ENCODE assay signal across 8 mouse cellular contexts in the genomic region with DNA sequence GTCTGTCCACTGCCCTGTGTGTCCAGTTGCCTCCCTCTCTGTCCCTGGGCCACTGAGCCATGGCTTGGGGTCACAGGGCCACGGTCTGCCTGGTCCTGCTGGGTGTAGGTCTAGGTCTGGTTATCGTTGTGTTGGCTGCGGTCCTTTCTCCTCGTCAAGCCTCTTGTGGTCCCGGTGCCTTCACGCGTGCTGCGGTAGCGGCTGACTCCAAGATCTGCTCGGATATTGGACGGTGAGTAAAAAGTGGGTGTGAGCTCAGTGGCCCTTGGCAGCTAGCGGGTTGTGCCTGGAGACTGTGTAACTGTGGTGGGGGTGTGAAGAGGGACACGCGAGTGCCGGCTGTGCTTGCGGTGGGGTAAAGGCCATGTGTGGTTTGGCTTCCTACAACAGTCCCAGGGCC. TPM values are rescaled to one million over a fixed set of nuclear protein-coding genes. Genes with fewer than 3 reads are reported as not detected.
DNase-seq lines count a peak whose midpoint lies in the region; ATAC-seq lines count a peak whose summit lies in the region.

No protein-coding gene starts in this region.

- H3K27me3 ChIP-seq in heart, embryonic 13.5 days (replicated peaks) = peaks cover 15% of the 10 kb centered on the region

- no peaks in the 10 kb centered on the region for H3K36me3 ChIP-seq in heart, embryonic 13.5 days

- H3K27ac ChIP-seq in heart, embryonic 13.5 days (replicated peaks) = peak overlapping the region; percentile 78

- H3K4me2 ChIP-seq in heart, embryonic 13.5 days = peak overlapping the region; percentile 62

- peaks cover 53% of the 10 kb centered on the region for H3K4me1 ChIP-seq in heart, embryonic 13.5 days

- DNase-seq in spleen, postnatal 36 days (ENCODE audit: low spot score in 2 of 2) = peak; percentile 17 to 29
- DNase-seq in spleen, adult 12 weeks (ENCODE audit: low spot score) = no peak
- DNase-seq in kidney, postnatal 10 days = peak; percentile 50
- no peak for DNase-seq in layer of hippocampus, adult 8-10 months (ENCODE audit: low spot score in 2 of 2)
- DNase-seq in right cerebral cortex, postnatal 10 days (ENCODE audit: low spot score in 2 of 2) = no peak
- DNase-seq in cerebellum, adult 9-11 months = no peak

- ATAC-seq in heart, embryonic 13.5 days (ENCODE audit: extremely low read depth, insufficient number of reproducible peaks, low FRiP score, low TSS enrichment) = no peak
- peak; percentile 25; the same call in 1 of the 2 replicates for ATAC-seq in monocyte, adult 5-6 weeks (replicated peaks; ENCODE audit: insufficient number of reproducible peaks, low FRiP score, low TSS enrichment, poor library complexity, severe bottlenecking)

- no peaks in the 10 kb centered on the region for H3K9me3 ChIP-seq in heart, embryonic 13.5 days

- WGBS in heart, embryonic 13.5 days = 52% methylated on average over 16 of the region's 16 CpGs

- peak overlapping the region; percentile 37 for H3K4me3 ChIP-seq in heart, embryonic 13.5 days

- peak overlapping the region; percentile 66 for H3K9ac ChIP-seq in heart, embryonic 13.5 days

RNA-seq across cellular contexts. Expression of gene Ggt5, which starts 0.5 kb away (rescaled TPM):
- polyA plus RNA-seq in heart, embryonic 13.5 days (2015; fragmentation: Nextera tagmentation; extraction: Ambion mirVana) = 7.1 TPM in 2 replicates
- total RNA-seq in monocyte, adult 5-6 weeks (2017) = 0.75 to 2.8 TPM (median 1.8 TPM) in 3 replicates
- total RNA-seq in layer of hippocampus, adult 8-10 months (2022) = 1 to 10 TPM; 2.6 to 5.0 (median 4.3) TPM

RNA-seq across cellular contexts. Expression of gene Ggt1, which starts 28.2 kb away (rescaled TPM):
- 0.52 and 0.76 TPM in 2 replicates for polyA plus RNA-seq in heart, embryonic 13.5 days (2015; fragmentation: Nextera tagmentation; extraction: Ambion mirVana)
- 0.53 to 2.2 TPM in 2 of 3 replicates, not detected in the other for total RNA-seq in monocyte, adult 5-6 weeks (2017)
- 1 to 10 TPM; 4.0 to 5.6 (median 4.6) TPM for total RNA-seq in layer of hippocampus, adult 8-10 months (2022)

RNA-seq across cellular contexts. Expression of gene Lrrc75b, which starts 29.5 kb away (rescaled TPM):
- polyA plus RNA-seq in heart, embryonic 13.5 days (2015; fragmentation: Nextera tagmentation; extraction: Ambion mirVana) = 1.2 TPM in 2 replicates
- not detected in 3 replicates for total RNA-seq in monocyte, adult 5-6 weeks (2017)
- total RNA-seq in layer of hippocampus, adult 8-10 months (2022) = 10 to 100 TPM in 3 of 4 experiments, 1 to 10 TPM in 1; 9.5 to 16.9 (median 12.0) TPM

RNA-seq across cellular contexts. Expression of gene Susd2, which starts 54.2 kb away (rescaled TPM):
- polyA plus RNA-seq in heart, embryonic 13.5 days (2015; fragmentation: Nextera tagmentation; extraction: Ambion mirVana) = 8.2 TPM in 2 replicates
- 0.75 TPM in 1 of 3 replicates, not detected in the others for total RNA-seq in monocyte, adult 5-6 weeks (2017)
- 1 to 10 TPM; 2.5 to 3.8 (median 3.0) TPM for total RNA-seq in layer of hippocampus, adult 8-10 months (2022)

Comparison
In these comparisons a context has a peak if more than half of its experiments do, and no peak if none do; other contexts are left out.
1. DNase-seq: peak in spleen, postnatal 36 days (2 of 2) and kidney, postnatal 10 days (single experiment); none in spleen, adult 12 weeks (single experiment), layer of hippocampus, adult 8-10 months (0 of 2), right cerebral cortex, postnatal 10 days (0 of 2) and cerebellum, adult 9-11 months (single experiment).
2. RNA of gene Lrrc75b, which starts 29.5 kb away (total RNA-seq): 9.5 to 16.9 TPM in layer of hippocampus, adult 8-10 months; not detected in monocyte, adult 5-6 weeks; every median in the first group is over 10 times any median in the second.